Mouse (Mus musculus): ENCODE measurements at regions not wholly inside any gene's neighbourhood (a gene's known extent, or its start where the extent isn't known, plus 50 kb on each side); places are given as distances from the start of the nearest gene placed in this dataset.

- no peak for ATAC-seq (ENCODE audit: insufficient number of reproducible peaks, low FRiP score, low TSS enrichment)
Measured at GRCm38 (mm10) chr19:44626261-44626660, 63.6 kb downstream of the Hif1an start.

DNA sequence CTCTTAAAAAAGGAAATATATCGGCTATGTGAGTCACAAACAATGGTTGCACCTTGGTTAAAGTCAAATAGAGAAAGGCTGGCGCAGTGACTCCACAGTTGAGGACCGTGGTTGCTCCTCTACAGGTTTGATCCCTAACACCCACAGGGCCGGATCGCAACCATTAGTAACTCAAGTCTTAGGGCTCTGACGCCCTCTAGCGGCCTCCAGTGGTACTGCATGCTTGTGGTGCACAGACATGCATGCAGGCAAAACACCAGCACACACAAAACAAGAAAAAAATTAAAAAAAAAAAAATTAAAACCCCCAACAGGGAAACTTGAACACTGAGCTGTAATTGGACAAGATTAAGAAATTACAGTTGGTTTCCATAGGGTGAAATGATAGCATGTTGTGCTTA lies 67.1 kb downstream of the Hif1an start:
- no peak for ATAC-seq (ENCODE audit: insufficient number of reproducible peaks, low FRiP score, low TSS enrichment)

GRCm38 (mm10) chr19:44631356-44632007 lies 68.8 kb downstream of the Hif1an start:
- no peak for ATAC-seq (ENCODE audit: insufficient number of reproducible peaks, low FRiP score, low TSS enrichment)

DNA sequence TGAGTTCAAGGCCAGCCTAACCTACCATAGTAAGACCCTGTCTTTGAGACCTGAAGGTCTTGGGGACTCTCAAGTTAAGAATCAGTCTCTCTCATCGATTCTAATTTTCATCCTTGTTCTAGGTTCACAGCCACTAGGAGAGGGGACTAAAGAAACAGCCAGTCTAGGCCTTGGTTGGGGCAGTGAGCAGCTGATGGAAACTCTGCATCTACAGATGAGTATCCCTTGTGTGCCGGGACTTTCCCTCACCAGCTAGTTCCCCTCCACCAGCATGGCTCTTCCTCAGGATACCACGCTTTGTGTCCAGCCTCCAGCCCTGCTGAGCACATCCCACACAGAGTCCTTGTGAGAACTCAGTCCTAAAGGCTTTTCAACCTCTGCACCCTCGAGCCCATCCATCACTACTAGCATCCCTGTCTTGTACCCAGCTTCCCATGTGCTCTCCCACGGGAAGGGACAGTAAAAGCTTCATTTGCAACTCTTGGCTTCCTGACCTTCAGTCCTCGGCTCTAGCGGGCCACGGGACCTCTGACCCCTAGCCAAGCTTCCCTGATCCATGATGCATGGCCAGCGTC lies 74.6 kb downstream of the Hif1an start:
- ATAC-seq (ENCODE audit: insufficient number of reproducible peaks, low FRiP score, low TSS enrichment): no peak

- no peak for ATAC-seq (ENCODE audit: insufficient number of reproducible peaks, low FRiP score, low TSS enrichment)
Measured at GRCm38 (mm10) chr19:44640021-44640420, 77.4 kb downstream of the Hif1an start.

DNA sequence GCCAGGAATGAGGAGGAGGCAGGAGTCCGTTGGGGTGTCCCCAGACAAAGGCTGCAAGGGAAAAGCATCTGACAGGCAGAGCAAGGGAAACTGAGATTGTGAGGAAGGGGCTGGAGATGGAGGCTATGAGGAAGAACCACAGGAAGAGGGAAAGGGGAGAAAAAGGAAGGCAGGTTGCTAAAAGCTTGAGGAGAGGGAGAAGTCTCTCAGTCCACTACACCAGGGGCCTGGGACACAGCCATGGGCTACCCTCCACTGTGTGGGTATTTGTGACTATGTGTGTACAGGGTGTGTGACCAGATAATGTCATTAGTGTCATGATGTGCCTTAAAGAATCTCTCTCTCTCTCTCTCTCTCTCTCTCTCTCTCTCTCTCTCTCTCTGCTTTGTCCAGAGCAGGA lies 77.9 kb downstream of the Hif1an start:
- ATAC-seq (ENCODE audit: insufficient number of reproducible peaks, low FRiP score, low TSS enrichment): no peak

- no peak for ATAC-seq (ENCODE audit: insufficient number of reproducible peaks, low FRiP score, low TSS enrichment)
Measured at GRCm38 (mm10) chr19:44642294-44642693, 79.6 kb downstream of the Hif1an start.

- ATAC-seq (ENCODE audit: insufficient number of reproducible peaks, low FRiP score, low TSS enrichment): no peak
Measured at GRCm38 (mm10) chr19:44644376-44644775, 81.7 kb downstream of the Hif1an start.

DNA sequence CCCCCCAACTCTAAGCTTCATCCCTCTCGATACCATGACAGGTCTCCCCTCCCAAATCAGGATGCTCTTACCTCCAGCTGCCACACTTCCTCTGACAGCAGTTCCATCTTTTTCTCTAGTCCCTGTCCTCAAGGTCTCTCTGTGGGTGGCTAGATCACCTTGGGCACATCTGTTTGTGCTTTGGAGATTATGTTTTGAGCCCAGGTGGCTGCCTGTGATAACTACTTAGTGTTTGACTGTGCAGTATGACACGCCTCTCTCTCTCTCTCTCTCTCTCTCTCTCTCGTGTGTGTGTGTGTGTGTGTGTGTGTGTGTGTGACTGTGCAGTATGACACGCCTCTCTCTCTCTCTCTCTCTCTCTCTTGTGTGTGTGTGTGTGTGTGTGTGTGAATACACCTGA lies 82.3 kb downstream of the Hif1an start:
- ATAC-seq (ENCODE audit: insufficient number of reproducible peaks, low FRiP score, low TSS enrichment): no peak

DNA sequence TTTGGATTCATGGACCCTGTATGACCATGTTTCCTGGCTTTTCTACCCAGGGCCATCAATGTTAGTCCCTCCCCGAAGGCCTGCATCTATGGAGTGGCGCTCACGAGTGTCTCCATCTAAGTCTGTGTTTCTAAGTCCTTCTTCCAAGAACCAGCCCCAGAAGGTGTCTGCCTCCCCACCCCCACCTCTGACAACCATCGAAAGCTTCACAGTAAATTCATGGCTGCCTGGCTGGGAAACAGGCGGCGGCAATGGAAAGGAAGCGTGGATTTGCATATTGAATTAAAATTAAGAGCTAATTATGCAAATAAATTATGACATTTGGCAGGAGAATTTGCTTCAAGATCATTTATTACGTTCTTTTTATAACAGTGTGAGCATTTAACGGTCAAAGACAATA lies 83.9 kb downstream of the Hif1an start:
- no peak for ATAC-seq (ENCODE audit: insufficient number of reproducible peaks, low FRiP score, low TSS enrichment)

DNA sequence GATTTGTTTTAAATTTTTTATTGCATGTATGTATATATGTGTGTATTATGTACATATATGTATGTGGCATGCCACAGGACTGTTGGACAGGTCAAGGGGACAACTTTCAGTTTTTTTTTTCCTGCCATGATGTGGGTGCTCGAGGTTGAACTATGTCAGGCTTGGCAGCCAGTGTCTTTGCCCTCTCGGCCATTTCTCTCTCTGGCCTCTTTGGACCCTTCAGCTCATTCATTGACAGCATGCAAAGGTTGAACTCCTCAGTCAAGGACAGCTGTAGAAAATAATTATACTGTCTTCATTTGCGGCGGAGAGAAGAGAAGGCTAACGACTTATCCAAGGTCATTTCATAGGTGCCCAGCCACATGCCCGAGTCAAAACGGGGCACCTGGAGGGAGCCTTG lies 86.6 kb downstream of the Hif1an start:
- ATAC-seq (ENCODE audit: insufficient number of reproducible peaks, low FRiP score, low TSS enrichment): no peak

- ATAC-seq (ENCODE audit: insufficient number of reproducible peaks, low FRiP score, low TSS enrichment): no peak
Measured at GRCm38 (mm10) chr19:44650841-44651240, 88.2 kb downstream of the Hif1an start.

GRCm38 (mm10) chr19:44651605-44652004 lies 89.0 kb downstream of the Hif1an start:
- no peak for ATAC-seq (ENCODE audit: insufficient number of reproducible peaks, low FRiP score, low TSS enrichment)

- ATAC-seq (ENCODE audit: insufficient number of reproducible peaks, low FRiP score, low TSS enrichment): peak; percentile 40; the same call in 1 of the 2 replicates
Measured at GRCm38 (mm10) chr19:44655719-44656118, 93.1 kb downstream of the Hif1an start.

GRCm38 (mm10) chr19:44659316-44659715 lies 96.5 kb upstream of the Pax2 start:
- no peak for ATAC-seq (ENCODE audit: insufficient number of reproducible peaks, low FRiP score, low TSS enrichment)

DNA sequence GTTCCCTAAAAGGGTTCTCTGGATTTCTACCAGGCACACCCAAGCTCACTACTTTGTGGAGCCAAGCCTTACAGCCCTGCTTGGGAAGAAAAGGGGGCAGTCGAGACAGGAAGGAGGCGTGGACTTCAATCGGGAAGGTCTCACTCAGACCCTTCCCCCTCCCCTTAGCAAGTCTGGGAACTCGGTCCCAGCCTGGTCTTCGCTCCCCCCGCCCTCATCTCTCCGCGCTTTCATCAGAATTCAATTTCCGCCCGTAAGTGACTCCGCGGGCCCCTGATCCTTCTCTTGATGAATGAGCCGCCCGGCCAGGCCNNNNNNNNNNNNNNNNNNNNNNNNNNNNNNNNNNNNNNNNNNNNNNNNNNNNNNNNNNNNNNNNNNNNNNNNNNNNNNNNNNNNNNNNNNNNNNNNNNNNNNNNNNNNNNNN lies 86.3 kb upstream of the Pax2 start:
- ATAC-seq (ENCODE audit: insufficient number of reproducible peaks, low FRiP score, low TSS enrichment): no peak

DNA sequence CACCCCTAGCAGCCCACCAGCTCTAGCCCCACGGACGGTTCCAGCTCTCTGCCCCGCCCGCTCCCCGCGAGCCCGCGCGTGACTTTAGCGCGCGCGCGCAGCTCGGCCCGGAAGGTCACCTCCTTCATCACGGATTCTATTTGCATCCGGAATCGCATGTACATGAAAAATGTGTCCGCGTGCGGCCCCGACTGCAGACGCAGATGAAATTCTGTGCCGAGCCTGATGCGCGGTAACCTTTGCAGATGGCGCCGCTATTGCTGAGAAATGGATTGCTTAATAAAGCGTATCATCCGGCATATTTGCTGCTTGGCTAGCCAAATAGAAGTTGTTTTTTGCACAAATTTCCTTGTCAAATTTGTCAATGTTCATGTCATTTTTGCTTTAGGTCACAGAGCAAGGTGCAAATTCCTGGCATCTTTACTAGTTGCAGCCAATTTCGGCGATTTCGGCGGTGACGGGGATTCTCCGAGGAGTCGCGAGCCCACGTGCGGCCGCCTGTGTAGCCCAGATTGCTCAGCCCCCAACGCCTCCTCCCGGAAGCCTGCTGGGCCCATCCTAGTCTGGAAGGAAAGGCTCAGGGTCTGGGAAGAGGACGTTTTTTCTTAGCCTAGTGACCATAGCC lies 81.1 kb upstream of the Pax2 start:
- no peak for ATAC-seq (ENCODE audit: insufficient number of reproducible peaks, low FRiP score, low TSS enrichment)

- ATAC-seq (ENCODE audit: insufficient number of reproducible peaks, low FRiP score, low TSS enrichment): no peak
Measured at GRCm38 (mm10) chr19:44676555-44677120, 79.2 kb upstream of the Pax2 start.

GRCm38 (mm10) chr19:44677295-44677694 lies 78.5 kb upstream of the Pax2 start:
- ATAC-seq (ENCODE audit: insufficient number of reproducible peaks, low FRiP score, low TSS enrichment): no peak

DNA sequence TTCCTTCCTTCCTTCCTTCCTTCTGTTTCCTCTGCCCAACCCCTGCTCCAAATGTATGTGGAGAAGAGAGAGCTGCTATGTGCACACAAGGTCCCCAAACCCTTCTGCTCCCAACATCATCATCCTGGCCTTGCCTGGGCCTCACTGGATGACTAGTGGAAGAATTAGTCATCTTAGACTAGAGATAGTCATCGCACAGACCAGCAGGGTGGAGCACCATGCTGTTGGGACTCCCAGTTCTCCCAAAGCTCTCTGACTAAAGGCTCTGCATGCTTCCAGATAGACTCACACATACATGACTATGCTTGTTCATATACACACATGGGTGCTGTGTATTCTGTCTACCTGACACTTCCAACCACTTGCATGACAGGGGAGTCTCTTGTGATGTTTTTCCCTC lies 77.2 kb upstream of the Pax2 start:
- no peak for ATAC-seq (ENCODE audit: insufficient number of reproducible peaks, low FRiP score, low TSS enrichment)

DNA sequence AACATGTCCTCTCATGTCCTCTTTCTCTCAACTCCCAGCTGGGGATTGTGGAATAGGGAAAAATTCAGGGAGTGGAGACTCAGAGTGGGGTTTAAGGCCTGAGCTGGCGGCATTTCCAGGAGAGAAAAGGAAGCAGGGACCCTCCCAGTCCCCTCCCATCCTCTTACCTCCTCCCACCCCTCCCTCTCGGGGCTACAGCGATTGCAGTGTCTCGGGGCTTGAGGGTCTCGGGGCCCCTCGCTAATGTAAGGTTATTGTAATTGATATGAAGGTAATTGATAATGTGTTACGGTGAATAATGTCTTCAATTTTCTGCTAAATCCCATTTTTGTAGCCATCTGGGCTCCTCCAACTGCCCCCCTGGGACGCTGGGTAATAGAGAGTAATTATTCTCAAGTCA lies 74.2 kb upstream of the Pax2 start:
- no peak for ATAC-seq (ENCODE audit: insufficient number of reproducible peaks, low FRiP score, low TSS enrichment)

DNA sequence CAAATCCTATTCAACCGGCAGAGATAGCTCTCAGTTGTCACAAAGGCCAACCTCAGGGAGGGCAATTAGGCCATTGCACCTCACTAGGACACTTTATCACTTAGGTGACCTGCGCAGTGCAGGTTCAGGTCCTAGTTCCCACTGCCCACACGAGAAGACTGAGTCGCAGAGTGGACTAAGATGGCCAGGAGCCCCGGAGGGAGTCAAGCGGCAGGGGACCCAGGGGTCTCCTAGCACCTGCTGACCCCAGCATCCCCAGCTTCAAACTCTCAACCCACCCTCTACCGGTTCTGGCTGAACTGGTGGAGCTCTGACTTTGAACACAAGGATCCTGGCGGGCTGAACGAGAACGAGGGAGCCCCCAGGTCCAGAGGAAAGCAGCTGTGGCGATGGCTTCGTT lies 72.7 kb upstream of the Pax2 start:
- no peak for ATAC-seq (ENCODE audit: insufficient number of reproducible peaks, low FRiP score, low TSS enrichment)
